Mouse (Mus musculus): ENCODE results near the gene Lrpap1. TPM values are rescaled to one million over a fixed set of nuclear protein-coding genes. Genes with fewer than 3 reads are reported as not detected.
A peak's percentile ranks its signal among the peaks of the same experiment; 100 is the strongest.

Lrpap1 gene
- 43.7 and 53.7 TPM in 2 replicates for total RNA-seq (2017)

DNA sequence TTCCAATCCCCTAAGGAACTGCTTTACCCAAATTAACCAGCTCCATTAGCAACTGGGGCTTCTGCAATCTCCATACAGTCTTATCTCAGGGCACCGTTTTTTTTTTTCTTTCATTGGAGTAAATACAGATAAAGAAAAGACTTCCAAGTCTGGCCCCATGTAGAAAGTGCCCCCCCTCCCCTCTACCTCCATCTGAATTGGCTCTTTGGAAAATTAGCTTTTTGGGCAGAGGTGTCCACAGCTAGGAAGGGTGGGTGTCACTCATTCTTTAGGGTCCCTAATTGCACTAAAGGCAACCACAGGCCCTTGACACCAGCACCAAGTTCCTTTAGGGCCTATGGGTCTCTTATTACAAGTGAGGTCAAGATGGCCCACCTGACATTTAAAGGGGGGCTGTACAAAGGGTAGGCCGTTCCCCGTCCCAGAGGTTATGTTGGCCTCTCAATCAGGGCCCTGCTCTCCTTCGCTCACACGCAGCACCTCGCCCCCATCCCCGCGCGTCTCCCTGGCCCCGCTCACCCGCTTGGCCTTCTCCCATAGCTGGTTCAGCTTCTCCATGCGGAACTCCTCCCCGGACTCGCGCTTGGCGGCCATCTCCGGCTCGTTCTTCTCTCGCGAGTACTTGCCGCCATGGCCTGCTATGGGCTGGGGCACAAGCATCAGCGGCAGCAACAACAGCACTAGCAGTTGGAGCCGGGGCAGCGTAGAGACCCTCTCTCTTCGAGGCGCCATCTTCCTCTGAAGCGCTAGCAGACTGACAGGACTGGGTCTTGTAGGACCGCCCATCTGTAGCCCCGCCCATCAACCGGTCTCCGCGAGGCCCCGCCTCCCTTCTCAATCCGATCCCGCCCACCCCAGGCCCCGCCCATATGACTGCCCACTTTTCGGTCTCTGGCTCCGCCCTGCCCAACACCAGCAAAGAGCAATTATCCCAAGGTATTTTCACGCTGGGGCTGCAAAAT lies at the start of gene Lrpap1:
Lrpap1 (minus strand) TSS at position 807 of the 962 bp plus-strand sequence.
- ATAC-seq (replicated peaks; ENCODE audit: low read depth, poor library complexity, severe bottlenecking): peak; percentile 77

DNA sequence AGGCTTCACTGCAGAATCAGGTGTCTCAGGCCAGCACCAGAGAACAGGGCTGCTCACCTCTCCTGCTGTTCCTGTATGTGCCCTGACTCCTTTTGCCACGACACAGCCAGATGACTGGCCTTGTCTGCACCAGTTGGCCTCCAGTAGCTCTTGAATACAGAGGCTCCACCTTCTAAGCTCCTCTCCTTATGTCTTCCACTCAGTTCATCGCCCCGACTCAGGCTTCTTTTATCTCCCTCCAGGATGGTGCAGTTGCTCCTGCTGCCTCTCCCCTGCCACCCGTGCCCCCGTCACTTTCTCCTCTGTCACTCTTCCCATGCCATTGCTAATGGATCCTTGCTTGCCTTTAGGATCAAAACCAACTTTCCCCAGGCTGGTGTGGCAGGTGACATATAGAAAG lies 44.4 kb upstream of the Lrpap1 start:
- ATAC-seq (replicated peaks; ENCODE audit: low read depth, poor library complexity, severe bottlenecking): no peak

DNA sequence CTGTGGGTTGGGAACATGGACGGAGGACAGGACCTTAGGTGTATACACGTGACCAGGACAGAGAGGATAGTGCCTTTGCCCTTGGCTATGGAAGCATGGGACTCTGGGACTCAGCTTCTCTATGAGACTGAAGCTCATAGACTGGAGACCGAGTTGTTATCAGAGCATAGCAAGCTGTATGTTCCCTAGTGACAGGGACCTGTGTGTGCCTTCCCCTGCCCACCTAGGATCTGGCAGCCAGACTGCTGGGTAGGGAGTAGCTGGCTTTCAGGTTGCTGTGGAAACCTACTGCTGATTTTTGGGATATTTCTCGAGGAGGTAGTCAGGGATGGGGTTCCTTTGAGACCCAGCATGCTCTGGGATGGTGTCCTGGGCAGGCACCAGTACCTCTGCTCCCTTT lies 44.0 kb upstream of the Lrpap1 start:
- ATAC-seq (replicated peaks; ENCODE audit: low read depth, poor library complexity, severe bottlenecking): no peak

DNA sequence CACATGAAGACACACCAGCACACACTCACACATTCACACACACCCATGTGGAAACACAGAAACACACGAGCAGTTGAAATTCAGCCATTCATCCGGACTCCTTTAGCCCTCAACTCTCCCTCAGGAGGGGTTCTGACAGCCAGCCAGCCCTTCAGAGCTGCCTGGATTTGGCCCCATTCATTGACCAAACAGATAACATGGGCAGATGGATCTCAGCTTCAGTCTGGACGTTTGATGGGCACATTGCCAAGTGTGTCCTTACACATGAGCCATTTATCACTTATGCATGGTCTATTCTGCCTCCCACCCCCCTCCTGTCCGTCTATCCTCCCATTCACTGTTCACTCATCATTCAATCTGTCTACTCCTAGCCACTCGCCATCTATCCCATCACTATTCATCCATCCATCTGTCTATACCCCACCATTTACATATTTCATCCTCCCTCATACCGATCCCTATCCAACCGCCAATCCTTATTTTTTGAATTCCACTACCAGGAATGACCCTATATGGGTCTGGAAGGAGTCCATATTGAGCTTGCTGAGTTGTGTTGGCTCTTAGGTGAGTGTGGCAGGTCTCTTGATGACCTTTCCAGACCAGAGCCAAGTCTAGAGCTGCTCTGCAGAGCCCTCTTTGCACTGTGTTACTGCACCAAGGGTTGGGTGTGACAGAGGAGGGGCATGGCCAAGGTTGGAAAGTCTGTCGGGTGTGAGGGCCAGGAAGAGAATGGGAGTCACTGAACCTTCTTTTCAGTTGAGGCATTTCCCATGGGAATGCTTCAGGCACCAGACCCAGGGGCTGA lies 42.6 kb upstream of the Lrpap1 start:
- ATAC-seq (replicated peaks; ENCODE audit: low read depth, poor library complexity, severe bottlenecking): no peak

DNA sequence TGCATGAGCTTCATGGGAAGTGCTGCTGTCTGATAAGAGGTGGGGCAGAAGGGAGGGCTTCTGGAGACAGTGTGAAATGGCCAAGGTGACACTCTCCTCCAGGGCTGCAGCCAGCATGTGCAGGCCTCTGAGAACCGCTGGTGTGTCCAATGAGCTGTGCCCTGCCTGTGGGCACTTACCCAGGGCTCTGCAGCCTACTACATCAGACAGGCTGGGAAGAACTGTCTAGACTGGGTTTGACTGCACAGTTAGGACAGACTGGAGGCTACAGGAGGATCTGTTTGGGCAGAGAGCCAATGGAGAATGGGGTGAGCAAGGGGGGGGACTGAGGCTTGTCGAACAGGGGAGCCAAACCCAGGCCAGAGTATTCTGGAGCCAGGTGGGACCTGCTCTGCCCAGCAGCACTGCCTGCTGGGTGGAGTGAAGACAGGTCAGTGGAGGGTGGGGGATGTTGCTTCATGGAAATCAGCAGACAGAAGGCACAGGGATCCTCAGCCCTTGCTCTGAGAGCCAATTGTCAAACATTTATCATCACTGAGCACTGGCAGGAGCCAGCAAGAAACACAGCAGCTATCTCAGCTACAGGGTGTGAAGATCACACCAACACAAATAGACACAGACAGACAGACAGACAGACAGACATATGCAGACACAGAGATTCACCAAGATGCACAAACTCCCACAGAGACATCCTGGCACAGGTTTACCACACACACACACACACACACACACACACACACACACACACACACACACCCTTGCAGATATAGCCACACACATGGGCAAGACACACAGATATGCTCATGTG lies 41.8 kb upstream of the Lrpap1 start:
- ATAC-seq (replicated peaks; ENCODE audit: low read depth, poor library complexity, severe bottlenecking): peak; percentile 23; the same call in 1 of the 2 replicates

DNA sequence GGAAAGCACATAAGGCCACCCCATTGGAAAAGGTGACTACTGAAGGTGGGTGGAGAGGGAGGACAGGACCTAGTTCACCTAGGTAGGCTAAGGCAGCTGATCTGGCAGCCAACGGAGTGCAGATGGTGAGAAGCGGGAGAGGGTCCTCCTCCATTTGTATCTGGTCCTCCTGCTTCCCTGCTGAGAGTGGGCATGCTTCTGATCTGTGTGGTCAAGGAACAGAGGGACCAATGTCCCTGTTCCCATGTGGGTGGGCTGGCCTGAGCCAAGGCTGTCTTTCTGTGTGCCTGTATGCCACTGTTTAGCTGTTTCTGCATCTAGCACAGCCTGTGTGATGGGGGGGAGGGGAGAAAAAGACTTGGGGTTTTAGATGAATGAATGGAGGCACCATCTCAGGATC lies 41.2 kb upstream of the Lrpap1 start:
- ATAC-seq (replicated peaks; ENCODE audit: low read depth, poor library complexity, severe bottlenecking): no peak

DNA sequence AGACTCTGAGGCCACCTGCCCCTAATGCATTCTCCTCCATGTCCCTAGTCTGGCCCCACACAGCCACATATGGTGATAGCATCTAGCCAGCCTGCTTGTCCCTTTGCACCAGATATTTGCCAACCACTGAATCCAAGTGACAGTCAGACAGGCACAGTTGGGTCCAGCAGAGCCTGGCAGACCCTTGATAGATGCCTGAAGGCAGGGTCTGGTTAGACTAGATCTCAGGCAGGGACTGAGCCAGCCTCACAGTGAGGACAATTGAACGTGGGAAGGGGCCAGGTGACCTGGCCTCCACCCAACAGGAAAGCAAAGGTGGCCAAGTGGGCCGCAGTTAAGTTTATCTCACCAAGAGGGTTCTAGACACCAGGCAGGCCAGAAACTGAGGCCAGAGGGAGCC lies 39.1 kb upstream of the Lrpap1 start:
- ATAC-seq (replicated peaks; ENCODE audit: low read depth, poor library complexity, severe bottlenecking): no peak

DNA sequence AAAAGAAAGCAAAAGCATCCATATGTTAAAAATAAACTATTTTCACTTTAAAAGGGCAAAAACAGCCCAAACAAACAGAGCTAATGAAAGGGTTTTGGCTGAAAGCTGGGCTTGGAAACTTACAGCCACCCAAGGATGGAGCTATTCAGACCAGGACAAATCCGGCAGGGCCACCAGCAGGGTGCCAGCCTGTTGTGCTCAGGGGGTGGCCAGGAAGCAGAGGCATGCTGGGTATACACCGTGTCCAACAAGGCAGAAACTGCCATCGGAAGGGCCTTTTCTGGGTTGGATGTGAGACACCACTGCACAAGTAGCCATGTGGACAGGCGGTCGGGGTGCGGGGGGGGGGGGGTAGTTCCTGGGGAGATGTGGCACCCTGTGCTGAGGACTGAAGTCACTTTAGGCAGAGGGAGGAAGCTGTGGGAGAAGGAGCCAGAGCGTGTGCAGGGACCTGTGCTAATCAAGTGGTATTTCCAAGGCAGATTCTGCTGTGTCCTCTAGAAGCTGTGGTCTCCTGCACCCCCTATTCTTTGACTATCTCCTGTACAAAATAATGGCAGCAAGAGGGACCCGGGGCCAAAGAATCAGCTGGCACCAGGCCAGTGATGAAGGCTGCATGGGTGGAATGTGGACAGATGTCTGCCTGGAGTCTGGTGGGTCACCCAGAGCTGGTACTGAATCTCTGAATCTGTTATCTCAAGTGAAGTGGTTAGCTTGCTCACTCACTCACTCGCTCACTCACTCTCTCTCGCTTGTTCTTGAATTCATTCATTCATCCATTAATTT lies 38.1 kb upstream of the Lrpap1 start:
- ATAC-seq (replicated peaks; ENCODE audit: low read depth, poor library complexity, severe bottlenecking): no peak

DNA sequence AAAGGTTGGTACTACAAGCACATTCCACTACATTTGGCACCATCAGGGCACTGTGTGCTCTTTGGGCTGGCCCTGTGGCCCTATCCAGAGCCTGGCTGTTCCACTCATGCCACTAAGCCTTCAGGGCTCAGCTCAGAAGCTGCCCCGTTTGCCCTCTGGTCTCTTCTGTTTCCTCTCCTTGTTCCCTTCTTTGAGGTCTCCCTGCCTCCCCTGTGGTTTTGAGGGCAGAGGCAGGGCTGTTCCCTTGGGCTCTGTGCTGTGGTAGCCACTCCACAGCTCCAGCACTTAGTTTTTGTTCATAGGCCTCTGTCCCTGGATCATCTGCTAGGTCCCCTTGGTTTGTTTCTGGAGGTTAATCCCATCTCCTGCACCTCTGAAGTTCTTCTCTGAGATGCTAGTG lies 37.3 kb upstream of the Lrpap1 start:
- ATAC-seq (replicated peaks; ENCODE audit: low read depth, poor library complexity, severe bottlenecking): peak; percentile 62

DNA sequence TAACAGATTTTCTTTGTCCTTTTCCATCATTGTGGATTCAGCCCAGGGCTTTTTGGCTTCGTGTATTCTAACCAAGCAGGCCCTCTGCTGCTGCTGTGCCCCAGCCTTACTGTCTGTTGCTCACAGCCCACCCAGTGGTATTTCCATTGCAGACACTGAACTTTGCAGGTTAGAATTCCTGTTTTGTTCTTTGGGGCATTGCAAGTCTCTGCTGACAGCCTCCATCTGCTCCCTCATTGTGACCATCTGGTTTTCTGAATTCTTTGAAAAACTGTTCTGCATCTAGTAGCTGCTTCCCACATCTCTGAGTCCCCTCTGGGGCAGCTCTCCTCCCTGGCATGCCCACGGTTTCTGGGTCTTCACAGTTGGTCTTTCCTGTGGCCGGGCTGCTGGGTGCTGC lies 35.8 kb upstream of the Lrpap1 start:
- ATAC-seq (replicated peaks; ENCODE audit: low read depth, poor library complexity, severe bottlenecking): no peak

DNA sequence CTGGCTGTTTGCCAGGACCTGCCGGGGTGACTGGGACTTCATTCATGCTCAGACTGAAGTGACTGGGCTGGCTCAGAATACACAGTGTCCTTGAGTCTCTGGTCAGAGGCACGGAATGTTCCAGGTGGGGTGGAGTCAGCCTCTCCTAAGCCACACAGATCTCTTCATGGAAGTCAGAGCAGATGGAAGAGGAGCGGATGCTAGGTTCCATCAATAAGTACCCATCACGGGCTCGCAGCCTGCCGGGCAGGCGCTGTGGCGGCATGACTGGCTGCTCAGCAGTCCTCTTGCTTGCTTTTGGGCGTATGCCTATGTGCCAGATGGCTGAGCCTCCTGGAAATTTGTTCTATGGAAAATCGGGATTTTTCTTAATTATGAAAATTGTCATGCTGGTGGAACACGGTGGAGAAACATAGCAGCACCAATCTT lies 32.6 kb upstream of the Lrpap1 start:
- ATAC-seq (replicated peaks; ENCODE audit: low read depth, poor library complexity, severe bottlenecking): no peak

DNA sequence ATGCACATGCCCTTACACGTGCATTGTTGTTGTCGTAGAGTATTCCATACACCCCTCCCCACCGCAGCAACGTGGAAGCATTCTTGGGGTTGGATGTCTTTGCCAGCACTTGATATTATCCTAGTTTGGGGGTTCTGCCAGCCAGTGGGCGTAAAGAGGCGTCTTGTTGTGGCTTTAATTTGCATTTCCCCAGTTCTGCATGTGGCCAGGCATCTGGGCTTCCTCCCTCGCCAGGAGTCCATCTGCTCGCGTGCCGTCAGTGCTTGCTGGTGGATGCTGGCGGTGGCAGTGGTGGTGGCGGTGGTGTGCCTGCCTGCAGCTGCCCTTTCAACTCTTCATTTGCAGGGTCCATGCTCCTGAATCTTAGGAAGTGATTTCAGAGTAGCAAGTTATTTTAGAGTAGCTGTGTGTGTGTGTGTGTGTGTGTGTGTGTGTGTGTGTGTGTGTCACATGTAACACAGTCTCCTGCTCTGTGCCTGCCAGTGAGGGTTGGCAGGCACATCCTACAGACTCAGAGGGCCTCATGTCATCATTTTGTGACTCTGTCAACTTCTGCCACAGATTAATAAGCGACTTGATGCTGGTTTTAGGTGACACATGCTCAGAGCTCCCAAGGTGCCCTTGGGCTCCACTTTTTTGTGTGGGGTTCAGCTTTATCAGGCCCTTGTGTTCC lies 32.1 kb upstream of the Lrpap1 start:
- peak; percentile 52; the same call in 1 of the 2 replicates for ATAC-seq (replicated peaks; ENCODE audit: low read depth, poor library complexity, severe bottlenecking)

DNA sequence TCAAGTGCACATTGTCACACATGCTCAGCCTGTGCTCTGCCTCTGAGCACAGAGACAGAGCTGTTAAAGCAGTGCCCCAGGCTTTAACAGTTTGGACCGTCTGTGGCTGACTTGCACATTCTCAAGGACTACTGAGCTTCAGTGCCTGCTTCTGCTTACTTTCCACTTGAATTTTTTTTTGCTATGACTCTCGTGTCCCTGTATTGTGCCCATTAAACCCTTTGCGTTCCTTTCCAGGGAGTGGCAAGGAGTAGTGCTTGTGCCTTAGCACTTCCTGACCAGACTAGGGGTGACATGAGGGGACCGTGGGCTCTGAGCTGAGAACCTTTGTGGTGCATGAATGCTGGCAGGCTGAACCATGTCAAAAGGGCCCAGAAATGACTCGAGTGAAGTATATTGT lies 30.3 kb upstream of the Lrpap1 start:
- ATAC-seq (replicated peaks; ENCODE audit: low read depth, poor library complexity, severe bottlenecking): no peak

DNA sequence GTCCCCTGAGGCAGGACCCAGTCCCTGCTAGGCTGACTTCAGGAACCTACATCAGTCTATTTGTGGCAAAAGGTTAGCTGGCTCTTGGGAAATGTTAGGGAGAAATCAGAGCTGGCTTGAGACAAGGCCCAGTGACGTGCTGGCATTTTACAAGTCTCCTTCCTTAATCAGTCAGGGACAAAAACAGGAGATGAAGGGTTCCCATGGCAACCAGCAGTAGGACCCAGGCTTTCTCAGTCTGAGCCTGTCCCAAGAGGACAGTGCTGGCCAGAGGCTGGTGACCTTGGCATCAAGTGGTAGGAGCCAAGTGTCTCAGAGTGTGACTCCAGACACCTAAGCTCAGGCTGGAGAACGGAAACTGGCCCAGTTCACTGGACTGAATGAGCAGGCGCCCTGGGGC lies 28.7 kb upstream of the Lrpap1 start:
- no peak for ATAC-seq (replicated peaks; ENCODE audit: low read depth, poor library complexity, severe bottlenecking)

DNA sequence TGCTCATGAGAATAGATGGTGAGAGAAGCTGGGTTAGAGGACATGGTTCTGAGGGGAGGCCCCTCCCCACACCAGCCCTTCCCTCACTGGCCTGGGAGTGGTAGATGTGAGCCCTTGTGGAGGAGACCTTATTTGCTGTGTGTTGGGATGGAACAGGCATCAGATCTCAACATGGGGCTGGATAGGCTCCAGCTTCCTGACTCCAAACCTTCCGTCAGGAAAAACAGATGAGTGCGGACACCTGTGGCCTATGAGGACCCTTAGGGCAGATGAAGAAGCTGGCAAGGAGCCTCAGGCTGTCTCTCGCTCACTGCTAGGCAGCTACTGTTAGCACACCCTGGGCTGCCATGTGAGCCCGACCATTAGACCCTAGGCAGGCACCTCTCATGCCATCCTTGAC lies 27.9 kb upstream of the Lrpap1 start:
- ATAC-seq (replicated peaks; ENCODE audit: low read depth, poor library complexity, severe bottlenecking): no peak

DNA sequence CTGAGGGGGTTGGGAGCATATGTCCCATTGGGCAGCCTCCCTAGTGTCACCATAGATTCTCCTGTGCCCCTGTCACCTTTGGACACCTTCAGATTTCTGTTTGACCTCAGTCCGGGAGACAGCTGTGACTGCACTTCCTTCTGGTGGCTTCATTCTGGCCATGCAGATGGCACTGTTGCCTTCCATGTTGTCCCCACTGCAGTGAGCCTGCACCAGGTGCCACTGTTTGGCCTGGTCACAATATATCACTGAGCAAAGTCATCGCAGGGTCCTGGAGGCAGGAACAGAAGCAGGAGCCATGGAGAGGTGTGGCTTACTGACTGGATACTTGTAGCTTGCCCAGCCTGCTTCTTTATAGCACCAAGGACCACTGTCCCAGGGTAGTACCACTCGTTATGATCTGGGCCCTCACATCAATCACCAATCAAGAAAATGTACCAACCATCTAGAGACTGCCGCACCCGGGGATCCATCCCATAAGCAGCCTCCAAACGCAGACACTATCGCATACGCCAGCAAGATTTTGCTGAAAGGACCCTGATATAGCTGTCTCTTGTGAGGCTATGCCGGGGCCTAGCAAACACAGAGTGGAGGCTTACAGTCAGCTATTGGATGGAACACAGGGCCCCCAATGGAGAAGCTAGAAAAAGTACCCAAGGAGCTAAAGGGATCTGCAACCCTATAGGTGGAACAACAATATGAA lies 26.9 kb upstream of the Lrpap1 start:
- no peak for ATAC-seq (replicated peaks; ENCODE audit: low read depth, poor library complexity, severe bottlenecking)

DNA sequence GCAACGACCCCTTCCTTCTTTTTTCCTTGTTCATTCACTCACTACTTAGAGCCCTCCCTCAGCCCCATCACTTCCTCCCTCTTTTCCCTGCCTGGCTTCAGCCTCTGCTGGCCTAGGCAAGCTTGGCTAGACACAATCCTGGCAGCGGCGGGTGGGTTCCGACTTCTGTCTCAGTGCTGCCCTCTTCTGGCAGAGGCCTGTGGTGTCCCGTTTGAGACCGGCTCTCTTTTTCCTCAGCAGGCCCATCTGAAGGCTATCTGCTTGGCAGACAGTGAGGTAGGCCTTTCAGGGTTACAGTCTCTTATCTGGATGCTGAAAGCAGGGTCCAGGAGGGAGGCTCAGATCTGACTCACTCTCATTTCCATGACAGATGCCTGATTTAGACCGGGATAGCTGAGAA lies 26.2 kb upstream of the Lrpap1 start:
- peak; percentile 90 for ATAC-seq (replicated peaks; ENCODE audit: low read depth, poor library complexity, severe bottlenecking)

DNA sequence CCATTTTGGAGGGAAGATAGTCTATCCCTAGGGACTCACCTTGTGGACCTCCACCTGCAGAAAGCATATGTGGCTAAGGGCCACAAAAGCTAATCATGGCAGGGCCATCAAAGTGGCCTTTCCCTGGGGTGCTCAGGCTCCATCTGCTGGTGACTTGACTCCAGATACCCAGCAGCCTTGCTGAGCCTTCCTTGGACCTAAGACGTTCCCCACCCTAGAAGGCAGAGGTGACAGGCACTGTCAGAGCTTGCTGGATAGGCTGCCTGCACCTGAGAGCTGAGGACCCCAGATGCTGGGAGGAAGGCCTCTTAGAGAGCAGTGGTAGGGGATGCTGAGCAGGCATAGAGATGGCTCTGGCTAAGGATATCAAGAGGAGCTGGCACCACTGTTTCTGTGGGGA lies 25.7 kb upstream of the Lrpap1 start:
- 0 out of 2 replicates have a peak, but pooled peaks have one; percentile 28 for ATAC-seq (replicated peaks; ENCODE audit: low read depth, poor library complexity, severe bottlenecking)

Measured in common myeloid progenitor, adult 5-6 weeks (primary cell).